Mouse (Mus musculus): ENCODE measurements around the gene Samd8.

The Samd8 gene

GRCm38 (mm10) chr14:21746251-21746650 is 4.1 kb upstream of the Samd8 start:
- no peak for DNase-seq (ENCODE audit: low spot score)

- peak; percentile 49 for DNase-seq (ENCODE audit: low spot score)
Observed at GRCm38 (mm10) chr14:21746846-21747245, 3.5 kb upstream of the Samd8 start.

GRCm38 (mm10) chr14:21747436-21748141 is 2.7 kb upstream of the Samd8 start:
- no peak for DNase-seq (ENCODE audit: low spot score)

- DNase-seq (ENCODE audit: low spot score) = peak; percentile 39
Observed at GRCm38 (mm10) chr14:21748142-21748870, 2.0 kb upstream of the Samd8 start.

- peak; percentile 72 for DNase-seq (ENCODE audit: low spot score)
Observed at GRCm38 (mm10) chr14:21750881-21751542, 681 bp downstream of the Samd8 start, which contains the start of gene Dusp13. Gene Dusp13, minus strand, starts transcription at chr14:21751181.

GRCm38 (mm10) chr14:21752411-21752810 is 2.1 kb downstream of the Samd8 start:
- DNase-seq (ENCODE audit: low spot score) = no peak

- no peak for DNase-seq (ENCODE audit: low spot score)
Observed at GRCm38 (mm10) chr14:21753367-21753766, 3.0 kb downstream of the Samd8 start.

- no peak for DNase-seq (ENCODE audit: low spot score)
Observed at GRCm38 (mm10) chr14:21761560-21761959, 11.2 kb downstream of the Samd8 start.

- no peak for DNase-seq (ENCODE audit: low spot score)
Observed at GRCm38 (mm10) chr14:21763736-21764135, 13.4 kb downstream of the Samd8 start.

GRCm38 (mm10) chr14:21764646-21765045 is 14.3 kb downstream of the Samd8 start:
- DNase-seq (ENCODE audit: low spot score) = no peak

- no peak for DNase-seq (ENCODE audit: low spot score)
Observed at GRCm38 (mm10) chr14:21765754-21766397, 15.5 kb downstream of the Samd8 start.

GRCm38 (mm10) chr14:21766398-21766958 is 16.1 kb downstream of the Samd8 start:
- DNase-seq (ENCODE audit: low spot score) = no peak

GRCm38 (mm10) chr14:21772506-21773281 is 22.4 kb downstream of the Samd8 start:
- DNase-seq (ENCODE audit: low spot score) = no peak

GRCm38 (mm10) chr14:21773946-21774345 is 23.6 kb downstream of the Samd8 start:
- DNase-seq (ENCODE audit: low spot score) = no peak

- DNase-seq (ENCODE audit: low spot score) = no peak
Observed at GRCm38 (mm10) chr14:21776201-21776600, 25.9 kb downstream of the Samd8 start.

GRCm38 (mm10) chr14:21786500-21786899 is 36.2 kb downstream of the Samd8 start:
- no peak for DNase-seq (ENCODE audit: low spot score)

GRCm38 (mm10) chr14:21787374-21787773 is 37.0 kb downstream of the Samd8 start:
- no peak for DNase-seq (ENCODE audit: low spot score)

GRCm38 (mm10) chr14:21788121-21788520 is 37.8 kb downstream of the Samd8 start:
- no peak for DNase-seq (ENCODE audit: low spot score)

GRCm38 (mm10) chr14:21790585-21791251 is 40.4 kb downstream of the Samd8 start:
- no peak for DNase-seq (ENCODE audit: low spot score)

GRCm38 (mm10) chr14:21791722-21792121 is 41.4 kb downstream of the Samd8 start:
- no peak for DNase-seq (ENCODE audit: low spot score)

- DNase-seq (ENCODE audit: low spot score) = no peak
Observed at GRCm38 (mm10) chr14:21792250-21792649, 41.9 kb downstream of the Samd8 start.

Measured in lung, postnatal 25 days (tissue).